Mouse (Mus musculus) spleen, adult 2 months (tissue): ENCODE results near the gene Smim26.

Source experiments
- CTCF ChIP-seq: fragments of 200-500 bp; IDR thresholded peaks from 2 replicates; pipeline ENCODE4 v1.5.1; 2011; ENCODE audit warnings: mild to moderate bottlenecking, inconsistent platforms; ENCODE audit not compliant: insufficient read depth, insufficient read length, insufficient replicate concordance; ENCODE audit errors: extremely low read depth
- POLR2A ChIP-seq: fragments of 200-500 bp; IDR thresholded peaks from 2 replicates; pipeline ENCODE4 v1.6.1; 2011; ENCODE audit warnings: low read depth, low read length, inconsistent platforms

- no peak for TF ChIP-seq POLR2A
- TF ChIP-seq CTCF: no peak
These were observed 23.4 kb downstream of the Smim26 start for GRCm38 (mm10) chr2:144617074-144617874.
